Mouse (Mus musculus) spleen, adult 2 months (tissue): ENCODE measurements around the gene Pdhx. TPM values are rescaled to one million over a fixed set of nuclear protein-coding genes. Genes with fewer than 3 reads are reported as not detected.
A peak's percentile ranks its signal among the peaks of the same experiment; 100 is the strongest.

ENCODE experiments used
- DNase-seq, 2 experiments: peaks; one replicate each; pipeline versions ENCODE4 v3.0.0 to v3.0.0-alpha.2; 2012 to 2021; ENCODE audit warnings: low spot score in 2 of 2, low read depth in 1 of 2
- H3K27ac ChIP-seq: fragments of 200-500 bp; 2 replicates; pipeline ENCODE4 v1.5.1; 2012; ENCODE audit warnings: low read length, inconsistent platforms; ENCODE audit not compliant: insufficient read depth
- H3K27me3 ChIP-seq: fragments of 200-500 bp; 2 replicates; pipeline ENCODE4 v1.6.1; 2012; ENCODE audit warnings: mild to moderate bottlenecking, moderate library complexity, low read length, inconsistent platforms; ENCODE audit not compliant: control insufficient read depth, insufficient read depth
- H3K36me3 ChIP-seq: fragments of 200-500 bp; 2 replicates; pipeline ENCODE4 v1.6.1; 2012; ENCODE audit warnings: mild to moderate bottlenecking, low read length, inconsistent platforms; ENCODE audit not compliant: control insufficient read depth, insufficient read depth
- H3K4me1 ChIP-seq: fragments of 200-500 bp; 2 replicates; pipeline ENCODE4 v1.6.1; 2011; ENCODE audit warnings: inconsistent platforms; ENCODE audit not compliant: control insufficient read depth, insufficient read depth, insufficient read length
- H3K4me3 ChIP-seq: fragments of 200-500 bp; 2 replicates; pipeline ENCODE4 v1.5.1; 2011; ENCODE audit warnings: mild to moderate bottlenecking, inconsistent platforms; ENCODE audit not compliant: insufficient read depth, insufficient read length; ENCODE audit errors: extremely low read depth
- CTCF ChIP-seq: fragments of 200-500 bp; IDR thresholded peaks from 2 replicates; pipeline ENCODE4 v1.5.1; 2011; ENCODE audit warnings: mild to moderate bottlenecking, inconsistent platforms; ENCODE audit not compliant: insufficient read depth, insufficient read length, insufficient replicate concordance; ENCODE audit errors: extremely low read depth
- POLR2A ChIP-seq: fragments of 200-500 bp; IDR thresholded peaks from 2 replicates; pipeline ENCODE4 v1.6.1; 2011; ENCODE audit warnings: low read depth, low read length, inconsistent platforms
- WGBS: fragments of 180-500 bp; shearing (Covaris S2); methylation state at CpG from one replicate; pipeline ENCODE4 v1.1.7; 2018; 5-methylcytosine and 5-hydroxymethylcytosine counted together
- polyA plus RNA-seq: library from polyadenylated mRNA; depleted of rRNA; stranded (reverse); fragments of >200 nt; gene quantifications from 2 replicates; pipeline ENCODE4 v1.2.3, GENCODE M21; 2012

Pdhx gene
- polyA plus RNA-seq, 1 experiment, result 4.7 TPM

GRCm38 (mm10) chr2:103022728-103023127 lies 50.6 kb downstream of the Pdhx start:
- Histone ChIP-seq H3K36me3 (peaks cover 10% of the 10 kb centered on the region), H3K27me3 (no peaks in the 10 kb centered on the region)

GRCm38 (mm10) chr2:103020191-103020987 lies 52.9 kb downstream of the Pdhx start:
- TF ChIP-seq CTCF (no peak), POLR2A (no peak)
- no peaks in the 10 kb centered on the region for H3K4me1 ChIP-seq
- DNase-seq, result no peak
- peaks cover 9% of the 10 kb centered on the region for H3K36me3 ChIP-seq
- no peaks in the 10 kb centered on the region for H3K27me3 ChIP-seq
- no peak overlapping the region for H3K4me3 ChIP-seq
- WGBS, result 91% methylated on average over 4 of the region's 4 CpGs
- H3K27ac ChIP-seq, result no peak overlapping the region

More at GRCm38 (mm10) chr2:103022728-103023127, 50.6 kb downstream of the Pdhx start:
- no peak for DNase-seq
- H3K4me3 ChIP-seq, result no peak overlapping the region
- H3K27ac ChIP-seq, result no peak overlapping the region
- H3K4me1 ChIP-seq, result no peaks in the 10 kb centered on the region
- TF ChIP-seq CTCF (no peak), POLR2A (no peak)
- 93% methylated on average over 3 of the region's 3 CpGs for WGBS

GRCm38 (mm10) chr2:103018817-103019494 lies 54.4 kb downstream of the Pdhx start:
- WGBS, result 50% methylated on average over 9 of the region's 9 CpGs
- peak in 1 of 2 experiments; percentile 21 for DNase-seq

DNA sequence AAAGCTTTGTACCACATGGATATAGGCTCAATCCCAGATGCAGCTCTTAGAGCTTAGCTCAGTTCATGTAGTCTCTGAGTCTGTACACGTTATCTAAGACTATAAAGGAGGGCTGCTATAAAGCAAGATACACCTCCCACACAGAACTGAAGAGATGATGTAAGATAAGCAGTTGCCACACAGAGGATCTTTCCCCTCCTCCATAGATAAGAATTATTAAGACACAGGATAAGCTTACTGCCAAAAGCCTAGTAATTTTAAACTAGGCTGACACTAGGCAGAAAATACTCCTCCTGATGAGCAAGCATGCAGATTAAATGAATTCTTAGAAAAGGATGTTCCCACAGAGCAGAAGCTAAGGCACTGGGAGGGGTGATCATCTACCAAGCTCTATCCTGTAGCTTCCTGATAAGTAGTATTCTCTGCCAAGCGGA lies 55.9 kb downstream of the Pdhx start:
- Histone ChIP-seq H3K4me1 (no peaks in the 10 kb centered on the region), H3K27ac (no peak overlapping the region), H3K4me3 (no peak overlapping the region), H3K27me3 (no peaks in the 10 kb centered on the region), H3K36me3 (peaks cover 3% of the 10 kb centered on the region; the same call in 1 of the 2 replicates)
- TF ChIP-seq POLR2A (no peak), CTCF (no peak)
- 73% methylated on average over 2 of the region's 2 CpGs for WGBS
- DNase-seq, result no peak

More at GRCm38 (mm10) chr2:103018817-103019494, 54.4 kb downstream of the Pdhx start:
- TF ChIP-seq POLR2A (no peak), CTCF (no peak)
- Histone ChIP-seq H3K4me1 (no peaks in the 10 kb centered on the region), H3K36me3 (peaks cover 8% of the 10 kb centered on the region), H3K27ac (no peak overlapping the region), H3K27me3 (no peaks in the 10 kb centered on the region), H3K4me3 (no peak overlapping the region)

DNA sequence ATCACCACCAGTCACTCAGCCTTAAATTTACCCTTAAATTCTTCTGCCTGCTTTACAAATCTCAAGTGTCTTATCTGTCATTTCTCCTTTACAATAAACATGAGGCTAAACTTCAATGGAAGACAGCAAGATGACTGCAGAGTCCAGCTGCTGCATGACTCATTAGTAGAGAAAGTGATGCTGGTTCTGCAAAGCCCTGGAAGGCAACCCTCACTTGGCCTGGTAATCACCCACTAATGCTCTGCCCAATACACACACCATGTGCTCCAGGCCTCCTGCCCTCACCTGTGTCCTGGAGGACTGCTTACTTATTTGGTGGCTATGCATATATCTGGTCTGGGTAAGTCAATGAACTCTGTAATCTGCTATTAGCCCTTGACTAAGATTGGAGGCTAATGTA lies 57.2 kb downstream of the Pdhx start:
- Histone ChIP-seq H3K27ac (no peak overlapping the region), H3K36me3 (peaks cover under 1% of the 10 kb centered on the region; the same call in 1 of the 2 replicates), H3K4me1 (no peaks in the 10 kb centered on the region), H3K4me3 (no peak overlapping the region), H3K27me3 (no peaks in the 10 kb centered on the region)
- DNase-seq, result no peak
- no peak for TF ChIP-seq CTCF

GRCm38 (mm10) chr2:103012782-103013575 lies 60.3 kb downstream of the Pdhx start:
- TF ChIP-seq CTCF (no peak), POLR2A (no peak)
- DNase-seq, result no peak
- 93% methylated on average over 4 of the region's 4 CpGs for WGBS
- Histone ChIP-seq H3K36me3 (no peaks in the 10 kb centered on the region), H3K4me3 (no peak overlapping the region), H3K4me1 (no peaks in the 10 kb centered on the region), H3K27me3 (no peaks in the 10 kb centered on the region), H3K27ac (no peak overlapping the region)
